Mouse (Mus musculus) E14TG2a.4 (cell line): Measurements from ENCODE around the gene Rpl35a.

Experiments
- H3K27me3 ChIP-seq: 2 replicates; pipeline ENCODE4 v1.6.1; 2014; ENCODE audit warnings: low read length, control low read depth; ENCODE audit not compliant: insufficient read depth
- H3K36me3 ChIP-seq: 2 replicates; pipeline ENCODE4 v1.6.1; 2014; ENCODE audit warnings: low read length, control low read depth; ENCODE audit not compliant: insufficient read depth
- H3K4me1 ChIP-seq: replicated peaks from 2 replicates; pipeline ENCODE4 v1.6.1; 2014; ENCODE audit warnings: low read depth, low read length, control low read depth
- H3K4me3 ChIP-seq: replicated peaks from 2 replicates; pipeline ENCODE4 v1.5.1; 2014; ENCODE audit warnings: mild to moderate bottlenecking, low read length
- H3K9me3 ChIP-seq: 2 replicates; pipeline ENCODE4 v1.6.1; 2014; ENCODE audit warnings: low read length, control low read depth
- CTCF ChIP-seq: conservative IDR thresholded peaks from 2 replicates; pipeline ENCODE4 v1.5.1; 2014; ENCODE audit warnings: low read length
- NANOG ChIP-seq: IDR thresholded peaks from 2 replicates; pipeline ENCODE4 v1.6.1; 2014; ENCODE audit warnings: borderline replicate concordance, low read length, mixed read lengths
- POU5F1 ChIP-seq: IDR thresholded peaks from 2 replicates; pipeline ENCODE4 v1.6.1; 2014; ENCODE audit warnings: low read length, borderline replicate concordance

Rpl35a gene

GRCm38 (mm10) chr16:33072871-33073557, 16.8 kb downstream of the Rpl35a start:
- TF ChIP-seq NANOG, result no peak
- TF ChIP-seq POU5F1, result no peak
- no peak for TF ChIP-seq CTCF
- Histone ChIP-seq H3K27me3 (no peaks in the 10 kb centered on the region), H3K4me1 (peaks cover 21% of the 10 kb centered on the region), H3K4me3 (no peak overlapping the region), H3K9me3 (no peaks in the 10 kb centered on the region), H3K36me3 (peaks cover 46% of the 10 kb centered on the region)

DNA sequence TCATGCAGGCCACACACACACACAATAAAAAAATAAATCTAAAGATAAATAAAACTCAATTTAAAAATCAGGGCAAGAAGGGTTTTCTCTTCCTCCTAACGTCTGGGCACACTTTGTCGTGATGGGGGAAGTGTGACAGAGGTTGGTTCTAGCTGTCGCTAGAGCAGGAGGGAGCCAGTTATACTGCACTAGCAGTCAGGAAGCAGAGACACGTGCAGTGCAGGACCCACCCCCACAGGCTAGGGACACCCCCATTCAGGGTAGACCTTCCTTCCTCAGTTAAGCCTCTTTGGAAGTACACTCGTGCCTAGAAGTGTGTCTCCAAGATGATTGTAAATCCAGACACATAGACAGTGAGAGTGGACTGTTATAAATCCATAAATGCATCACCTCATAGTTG, 18.7 kb downstream of the Rpl35a start:
- Histone ChIP-seq H3K4me3 (no peak overlapping the region), H3K27me3 (no peaks in the 10 kb centered on the region), H3K36me3 (peaks cover 34% of the 10 kb centered on the region), H3K9me3 (no peaks in the 10 kb centered on the region), H3K4me1 (peaks cover 35% of the 10 kb centered on the region)
- TF ChIP-seq CTCF (no peak), POU5F1 (no peak), NANOG (no peak)

GRCm38 (mm10) chr16:33076078-33076477, 19.8 kb downstream of the Rpl35a start:
- TF ChIP-seq POU5F1, result no peak
- no peak for TF ChIP-seq NANOG
- no peak for TF ChIP-seq CTCF
- Histone ChIP-seq H3K27me3 (no peaks in the 10 kb centered on the region), H3K36me3 (peaks cover 31% of the 10 kb centered on the region), H3K9me3 (no peaks in the 10 kb centered on the region), H3K4me3 (no peak overlapping the region), H3K4me1 (peaks cover 32% of the 10 kb centered on the region)

- H3K4me1 ChIP-seq, result peaks cover 29% of the 10 kb centered on the region
These were observed 20.9 kb downstream of the Rpl35a start for GRCm38 (mm10) chr16:33077069-33077627.

DNA sequence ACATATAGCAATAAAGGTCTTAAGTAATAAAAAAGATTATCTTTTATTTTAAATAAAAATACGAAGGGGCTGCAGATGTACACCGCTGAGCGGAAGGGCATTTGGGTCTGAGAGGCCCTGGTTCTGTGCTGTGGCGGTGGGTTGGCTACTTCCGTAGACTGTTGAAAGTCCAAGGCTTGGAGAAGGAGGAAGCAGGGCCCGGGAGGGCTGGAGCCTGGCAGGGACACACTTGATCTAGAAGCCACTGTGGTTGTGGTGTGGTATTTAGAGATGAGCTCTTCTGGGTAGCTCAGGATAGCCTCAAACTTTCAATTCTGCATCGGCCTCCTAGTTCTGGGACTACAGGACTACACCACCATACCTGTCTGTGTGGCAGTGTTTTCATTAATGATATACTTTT, 23.8 kb downstream of the Rpl35a start:
- Histone ChIP-seq H3K4me1 (peaks cover 20% of the 10 kb centered on the region), H3K36me3 (peaks cover 40% of the 10 kb centered on the region), H3K9me3 (no peaks in the 10 kb centered on the region), H3K27me3 (no peaks in the 10 kb centered on the region), H3K4me3 (no peak overlapping the region)
- TF ChIP-seq CTCF (no peak), NANOG (no peak), POU5F1 (no peak)

More at GRCm38 (mm10) chr16:33077069-33077627, 20.9 kb downstream of the Rpl35a start:
- no peak for TF ChIP-seq NANOG
- no peak for TF ChIP-seq CTCF
- TF ChIP-seq POU5F1, result no peak
- no peak overlapping the region for H3K4me3 ChIP-seq
- H3K36me3 ChIP-seq, result peaks cover 36% of the 10 kb centered on the region
- no peaks in the 10 kb centered on the region for H3K9me3 ChIP-seq
- H3K27me3 ChIP-seq, result no peaks in the 10 kb centered on the region

GRCm38 (mm10) chr16:33082951-33083350, 26.7 kb downstream of the Rpl35a start:
- Histone ChIP-seq H3K9me3 (no peaks in the 10 kb centered on the region), H3K4me3 (no peak overlapping the region)
- TF ChIP-seq CTCF, result no peak

DNA sequence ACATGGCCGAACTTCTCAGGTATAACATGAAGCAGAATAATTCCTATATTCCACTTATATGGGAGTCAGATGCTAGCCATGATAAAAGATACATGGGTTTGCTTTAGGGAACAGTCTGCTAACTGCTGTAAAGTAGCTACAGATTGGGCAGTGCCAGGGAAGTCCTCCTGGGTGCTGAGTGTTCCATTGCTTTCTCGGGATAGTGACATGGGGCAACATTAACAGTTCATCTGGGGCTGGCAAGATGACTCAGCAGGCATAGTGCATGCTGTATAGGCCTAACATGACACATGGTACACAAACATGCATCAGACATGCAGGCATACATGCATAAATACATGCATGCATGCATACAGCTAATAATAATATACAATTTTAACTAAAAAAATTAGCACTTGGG, 27.7 kb downstream of the Rpl35a start:
- H3K4me1 ChIP-seq, result peaks cover 9% of the 10 kb centered on the region
- peaks cover 29% of the 10 kb centered on the region for H3K36me3 ChIP-seq
- H3K9me3 ChIP-seq, result no peaks in the 10 kb centered on the region
- TF ChIP-seq POU5F1, result no peak
- TF ChIP-seq NANOG, result no peak
- TF ChIP-seq CTCF, result no peak
- H3K27me3 ChIP-seq, result no peaks in the 10 kb centered on the region
- no peak overlapping the region for H3K4me3 ChIP-seq

More at GRCm38 (mm10) chr16:33082951-33083350, 26.7 kb downstream of the Rpl35a start:
- Histone ChIP-seq H3K27me3 (no peaks in the 10 kb centered on the region), H3K4me1 (peaks cover 18% of the 10 kb centered on the region), H3K36me3 (peaks cover 24% of the 10 kb centered on the region)

DNA sequence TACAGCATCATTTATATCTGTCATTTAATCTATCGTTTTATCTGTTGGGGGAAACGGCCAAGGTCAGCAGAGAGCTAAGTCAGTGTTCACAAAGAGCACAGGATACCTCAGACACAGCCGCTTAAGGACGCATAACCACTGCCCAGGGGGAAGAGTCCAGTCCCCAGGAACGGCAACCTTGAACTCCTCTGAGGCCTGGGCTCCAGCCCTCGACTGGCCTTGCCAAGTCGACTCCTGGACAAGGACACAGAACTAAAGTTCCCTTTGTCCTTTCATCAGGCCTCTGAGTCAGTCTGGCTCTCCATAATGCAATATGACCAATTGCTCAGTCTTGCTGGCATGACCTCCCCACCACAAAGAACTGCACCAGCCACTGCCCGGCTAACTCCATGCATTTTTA, 29.4 kb downstream of the Rpl35a start:
- H3K9me3 ChIP-seq, result no peaks in the 10 kb centered on the region
- 0 out of 2 replicates have a peak, but pooled peaks cover 3% of the 10 kb centered on the region for H3K4me1 ChIP-seq
- peaks cover 38% of the 10 kb centered on the region for H3K36me3 ChIP-seq
- TF ChIP-seq NANOG, result no peak
- no peak for TF ChIP-seq CTCF
- TF ChIP-seq POU5F1, result no peak
- no peak overlapping the region for H3K4me3 ChIP-seq
- no peaks in the 10 kb centered on the region for H3K27me3 ChIP-seq
